36 mouse cellular contexts compared by ENCODE assay signal in genomic region chr2:72062931-72063330, GRCm38 (mm10).
DNase-seq lines count a peak whose midpoint lies in the region; ATAC-seq lines count a peak whose summit lies in the region.
"Had no signal": no experiment of that assay in that cellular context is flagged by ENCODE, and none has a peak within 500 bp of the region (broad histone marks: within the 10 kb centered on the region; RNA-seq: fewer than 3 reads in every experiment).

No protein-coding gene starts in this region.

- no peaks in the 10 kb centered on the region for H3K9me3 ChIP-seq in neural tube, embryonic 15.5 days (replicated peaks)
- no peaks in the 10 kb centered on the region for H3K9me3 ChIP-seq in midbrain, embryonic 13.5 days
- H3K9me3 ChIP-seq: embryonic facial prominence, embryonic 13.5 days; forebrain, embryonic 10.5 days; hindbrain, embryonic 13.5 days; midbrain, embryonic 10.5 days; neural tube, embryonic 13.5 days had no signal

- no peaks in the 10 kb centered on the region for H3K27me3 ChIP-seq in neural tube, embryonic 15.5 days (replicated peaks)
- no peaks in the 10 kb centered on the region for H3K27me3 ChIP-seq in midbrain, embryonic 13.5 days
- H3K27me3 ChIP-seq: embryonic facial prominence, embryonic 13.5 days; hindbrain, embryonic 13.5 days; neural tube, embryonic 13.5 days had no signal

- no peak overlapping the region for H3K9ac ChIP-seq in neural tube, embryonic 15.5 days (replicated peaks)
- no peak overlapping the region for H3K9ac ChIP-seq in midbrain, embryonic 13.5 days (replicated peaks)
- H3K9ac ChIP-seq: embryonic facial prominence, embryonic 13.5 days; hindbrain, embryonic 13.5 days; liver, embryonic 14.5 days; neural tube, embryonic 13.5 days had no signal

- H3K36me3 ChIP-seq in neural tube, embryonic 15.5 days = no peaks in the 10 kb centered on the region
- no peaks in the 10 kb centered on the region for H3K36me3 ChIP-seq in midbrain, embryonic 13.5 days
- H3K36me3 ChIP-seq: embryonic facial prominence, embryonic 13.5 days; forebrain, embryonic 10.5 days; hindbrain, embryonic 13.5 days; midbrain, embryonic 10.5 days; neural tube, embryonic 13.5 days had no signal

- peak; percentile 42 for DNase-seq in neural tube, embryonic 10.5 days (ENCODE audit: extremely low spot score, low spot score)
- DNase-seq in embryo, embryonic 9.5 days (ENCODE audit: extremely low spot score) = peak; percentile 46
- DNase-seq in large intestine, adult 2 months (ENCODE audit: low read depth, low spot score) = peak; percentile 6
- DNase-seq in ovary, postnatal 10 days (ENCODE audit: low spot score) = no peak
- no peak for DNase-seq in cerebellum, postnatal 4 days (ENCODE audit: low spot score in 2 of 2)
- DNase-seq: adrenal gland, postnatal 25 days; cerebellum, adult 18-20 months; cerebellum, postnatal 25 days; gastrocnemius, postnatal 25 days; heart, adult 18-20 months; heart, postnatal 4 days; kidney, adult 18-20 months; kidney, postnatal 4 days; layer of hippocampus, postnatal 36 days; left cerebral cortex, postnatal 4 days; liver; lung, adult 2 months; lung, postnatal 10 days; right cerebral cortex, adult 18-20 months; right cerebral cortex, postnatal 4 days; thymus, adult 18-20 months; thymus, postnatal 25 days had no signal

- H3K27ac ChIP-seq in neural tube, embryonic 15.5 days (replicated peaks) = no peak overlapping the region
- H3K27ac ChIP-seq in midbrain, embryonic 13.5 days = no peak overlapping the region
- H3K27ac ChIP-seq: embryonic facial prominence, embryonic 13.5 days; forebrain, embryonic 10.5 days; hindbrain, embryonic 13.5 days; liver, embryonic 14.5 days; macrophage; midbrain, embryonic 10.5 days; neural tube, embryonic 13.5 days; stomach, postnatal 0 days had no signal

- 44% methylated on average over 4 of the region's 4 CpGs for WGBS in neural tube, embryonic 15.5 days
- WGBS in large intestine, adult 2 months = 27% methylated on average over 4 of the region's 4 CpGs
- 66% methylated on average over 4 of the region's 4 CpGs for WGBS in midbrain, embryonic 13.5 days

- ATAC-seq in neural tube, embryonic 15.5 days (ENCODE audit: low FRiP score) = no peak
- no peak for ATAC-seq in midbrain, embryonic 13.5 days
- ATAC-seq: CD4-positive, CD25-positive, alpha-beta regulatory T cell, adult 4 months; forebrain, embryonic 16.5 days had no signal

- no peaks in the 10 kb centered on the region for H3K4me1 ChIP-seq in neural tube, embryonic 15.5 days
- no peaks in the 10 kb centered on the region for H3K4me1 ChIP-seq in midbrain, embryonic 13.5 days (replicated peaks)
- H3K4me1 ChIP-seq: embryonic facial prominence, embryonic 13.5 days; forebrain, embryonic 10.5 days; hindbrain, embryonic 13.5 days had no signal

- no peak overlapping the region for H3K4me3 ChIP-seq in neural tube, embryonic 15.5 days (replicated peaks)
- H3K4me3 ChIP-seq in midbrain, embryonic 13.5 days (replicated peaks) = no peak overlapping the region
- H3K4me3 ChIP-seq: embryonic facial prominence, embryonic 13.5 days; forebrain, embryonic 10.5 days; hindbrain, embryonic 13.5 days; midbrain, embryonic 10.5 days; myocyte; neural tube, embryonic 13.5 days had no signal

- no peak overlapping the region for H3K4me2 ChIP-seq in neural tube, embryonic 15.5 days
- H3K4me2 ChIP-seq in midbrain, embryonic 13.5 days (replicated peaks) = no peak overlapping the region
- H3K4me2 ChIP-seq: embryonic facial prominence, embryonic 13.5 days; heart, embryonic 11.5 days; hindbrain, embryonic 13.5 days; neural tube, embryonic 13.5 days had no signal

Comparison
In these comparisons a context has a peak if more than half of its experiments do, and no peak if none do; other contexts are left out.
1. DNase-seq: peak in neural tube, embryonic 10.5 days (single experiment), embryo, embryonic 9.5 days (single experiment) and large intestine, adult 2 months (single experiment); none in ovary, postnatal 10 days (single experiment) and cerebellum, postnatal 4 days (0 of 2).